8 mouse cellular contexts compared by ENCODE assay signal in the genomic region with DNA sequence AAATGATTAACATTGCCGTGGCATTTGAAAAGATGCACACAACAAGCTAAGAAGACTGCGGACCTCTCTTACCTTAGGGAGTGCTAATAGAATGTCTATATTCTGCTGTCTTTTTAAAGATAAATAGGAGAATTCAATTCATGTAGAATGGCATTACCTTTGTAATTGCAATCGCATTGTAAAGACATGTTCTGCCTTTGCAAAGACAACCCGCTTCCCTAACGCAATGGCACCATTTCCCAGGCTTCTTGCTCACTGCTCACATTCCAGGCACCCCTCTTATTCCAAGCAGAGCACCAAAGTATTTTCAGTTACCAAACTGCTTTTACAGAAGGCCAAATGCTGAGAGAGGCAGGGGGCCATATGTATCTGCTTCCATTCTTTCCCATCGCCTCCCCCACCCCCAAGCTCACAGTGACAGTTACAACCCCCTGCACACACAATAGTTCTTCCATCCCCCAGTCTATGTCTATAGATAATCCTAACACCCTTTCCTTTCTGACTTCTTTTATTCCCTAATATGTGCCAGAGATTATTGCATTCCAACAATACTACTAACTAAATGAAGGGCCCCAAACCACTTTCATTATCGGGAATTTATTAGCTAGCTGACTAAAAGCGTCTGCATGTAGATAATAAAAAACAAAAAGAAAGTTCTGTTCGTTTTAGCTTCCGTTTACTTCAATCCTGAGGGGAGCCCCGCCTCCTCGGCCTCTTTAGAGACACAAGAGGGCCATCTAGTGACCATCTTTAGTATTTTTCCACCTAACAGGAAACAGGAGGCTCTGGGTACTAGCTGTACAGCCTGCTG. TPM values are rescaled to one million over a fixed set of nuclear protein-coding genes. Genes with fewer than 3 reads are reported as not detected.
DNase-seq lines count a peak whose midpoint lies in the region; ATAC-seq and TF ChIP-seq lines count a peak whose summit lies in the region.

No protein-coding gene starts in this region.

- no peaks in the 10 kb centered on the region for H3K4me1 ChIP-seq in intestine, embryonic 16.5 days (ENCODE audit: control insufficient read depth, insufficient read depth, low read length)
- H3K4me1 ChIP-seq in small intestine, adult 2 months (ENCODE audit: control insufficient read depth, insufficient read depth, insufficient read length, low read length), result 0 out of 2 replicates have a peak, but pooled peaks cover 2% of the 10 kb centered on the region

- H3K9ac ChIP-seq in intestine, embryonic 16.5 days (ENCODE audit: low read depth, low read length), result no peak overlapping the region

- 12% methylated on average over 12 of the region's 12 CpGs for WGBS in intestine, embryonic 16.5 days
- 7% methylated on average over 12 of the region's 12 CpGs for WGBS in small intestine, adult 2 months

- TF ChIP-seq CTCF in small intestine, adult 2 months (IDR thresholded peaks at IDR 0.05; ENCODE audit: extremely low read depth, insufficient read length, insufficient replicate concordance, low read depth, low read length), result peak; percentile 51; the same call in 1 of the 2 replicates

- no peaks in the 10 kb centered on the region for H3K36me3 ChIP-seq in intestine, embryonic 16.5 days (ENCODE audit: control insufficient read depth, insufficient read depth, low read length)
- H3K36me3 ChIP-seq in small intestine, adult 2 months (ENCODE audit: control insufficient read depth, insufficient read depth, low read length), result no peaks in the 10 kb centered on the region

- H3K27me3 ChIP-seq in intestine, embryonic 16.5 days (replicated peaks; ENCODE audit: control insufficient read depth, insufficient read depth, low read length), result peaks cover 18% of the 10 kb centered on the region; the same call in 1 of the 2 replicates
- peaks cover 18% of the 10 kb centered on the region; the same call in 1 of the 2 replicates for H3K27me3 ChIP-seq in small intestine, adult 2 months (ENCODE audit: control insufficient read depth, insufficient read depth, low read length)

- H3K4me3 ChIP-seq in intestine, embryonic 16.5 days (ENCODE audit: low read length), result peak overlapping the region; percentile 29
- peak overlapping the region; percentile 8; the same call in 1 of the 2 replicates for H3K4me3 ChIP-seq in small intestine, adult 2 months (ENCODE audit: low read depth, low read length)

- H3K9me3 ChIP-seq in intestine, embryonic 16.5 days (ENCODE audit: control insufficient read depth, low read length), result no peaks in the 10 kb centered on the region

- peak; percentile 31 for DNase-seq in cerebellum, adult 8-10 months
- DNase-seq in cerebellum, adult 9-11 months, result peak; percentile 31
- peak; percentile 40 for DNase-seq in gastrocnemius, postnatal 25 days
- DNase-seq in left cerebral cortex, postnatal 25 days (ENCODE audit: low spot score in 2 of 2), result peak; percentile 55 to 84

- no peak; the same call in 1 of the 2 replicates for ATAC-seq in cerebellum, adult (ENCODE audit: insufficient number of reproducible peaks, low FRiP score, low TSS enrichment)
- ATAC-seq in intestine, embryonic 16.5 days, result peak; percentile 57; the same call in 1 of the 2 replicates
- ATAC-seq in megakaryocyte progenitor cell, adult 5-6 weeks (replicated peaks; ENCODE audit: poor library complexity), result peak; percentile 87

- no peak overlapping the region for H3K27ac ChIP-seq in intestine, embryonic 16.5 days (ENCODE audit: low read length)
- H3K27ac ChIP-seq in small intestine, adult 2 months (ENCODE audit: insufficient read depth, low read depth, low read length), result no peak overlapping the region

- peak overlapping the region; percentile 33; the same call in 1 of the 2 replicates for H3K4me2 ChIP-seq in intestine, embryonic 16.5 days (ENCODE audit: low read depth, low read length)

- intact Hi-C loops in left cerebral cortex, postnatal 25 days (cut with DNase I), result loop anchor here (10.0 kb wide), 1 partner anchor 1237 kb away; no protein-coding TSS in a partner anchor

- TF ChIP-seq POLR2A in small intestine, adult 2 months (IDR thresholded peaks at IDR 0.05; ENCODE audit: low read depth, low read length), result no peak

RNA-seq across cellular contexts. Expression of gene Pcdh19, which starts 3.0 kb away (rescaled TPM):
- total RNA-seq in gastrocnemius, postnatal 25 days (2021), result 1 to 10 TPM; 3.3 to 5.9 TPM
- polyA plus RNA-seq in intestine, embryonic 16.5 days (2015; fragmentation: Nextera tagmentation; extraction: Ambion mirVana), result 0.98 and 1.6 TPM in 2 replicates
- 10 to 100 TPM; 38.8 to 45.7 TPM for total RNA-seq in left cerebral cortex, postnatal 25 days (2021)
- total RNA-seq in megakaryocyte progenitor cell, adult 5-6 weeks (2015), result not detected in 2 replicates
- total RNA-seq in megakaryocyte progenitor cell, adult 5-6 weeks (2017), result not detected in 2 replicates
- polyA plus RNA-seq in small intestine, adult 2 months (2012; rRNA removed), result 0.32 and 0.51 TPM in 2 replicates

Comparison
In these comparisons a context has a peak if more than half of its experiments do, and no peak if none do; other contexts are left out.
1. RNA of gene Pcdh19, which starts 3.0 kb away (total RNA-seq): 38.8 to 45.7 TPM in left cerebral cortex, postnatal 25 days; 3.3 to 5.9 TPM in gastrocnemius, postnatal 25 days and not detected in megakaryocyte progenitor cell, adult 5-6 weeks; every median in the first group is over 4 times any median in the second.
2. Peak in every context shown above with its lines, with median percentiles within 50 percentile points of each other: DNase-seq.